Mouse (Mus musculus) G1E (cell line): Measurements from ENCODE around the gene Jarid2.

Experiments
- CTCF ChIP-seq: IDR thresholded peaks from 2 replicates; pipeline ENCODE4 v1.5.1; 2012; ENCODE audit warnings: low read depth, low read length, inconsistent platforms, mixed read lengths
- GATA1 ChIP-seq: IDR thresholded peaks from 2 replicates; pipeline ENCODE4 v1.6.1; 2012; ENCODE audit warnings: borderline replicate concordance, low read length, inconsistent platforms, mixed read lengths

- TF ChIP-seq CTCF: no peak
- TF ChIP-seq GATA1: no peak
These were observed 24.1 kb upstream of the Jarid2 start for GRCm38 (mm10) chr13:44705031-44705742.
